Mouse (Mus musculus) large intestine, adult 2 months (tissue): Measurements from ENCODE around the gene Twnk. TPM values are rescaled to one million over a fixed set of nuclear protein-coding genes. Genes with fewer than 3 reads are reported as not detected.
A peak's percentile ranks its signal among the peaks of the same experiment; 100 is the strongest.

Source experiments
- DNase-seq: peaks from one replicate; pipeline ENCODE4 v3.0.0-alpha.2; 2012; ENCODE audit warnings: low read depth, low spot score
- WGBS: fragments of 180-500 bp; shearing (Covaris S2); methylation state at CpG from one replicate; pipeline ENCODE4 v1.1.7; 2018; 5-methylcytosine and 5-hydroxymethylcytosine counted together
- polyA plus RNA-seq: library from polyadenylated mRNA; depleted of rRNA; stranded (reverse); fragments of >200 nt; gene quantifications from 2 replicates; pipeline ENCODE4 v1.2.3, GENCODE M21; 2012; rRNA removed

Gene Twnk
- 10.2 and 11.4 TPM in 2 replicates for polyA plus RNA-seq

DNA sequence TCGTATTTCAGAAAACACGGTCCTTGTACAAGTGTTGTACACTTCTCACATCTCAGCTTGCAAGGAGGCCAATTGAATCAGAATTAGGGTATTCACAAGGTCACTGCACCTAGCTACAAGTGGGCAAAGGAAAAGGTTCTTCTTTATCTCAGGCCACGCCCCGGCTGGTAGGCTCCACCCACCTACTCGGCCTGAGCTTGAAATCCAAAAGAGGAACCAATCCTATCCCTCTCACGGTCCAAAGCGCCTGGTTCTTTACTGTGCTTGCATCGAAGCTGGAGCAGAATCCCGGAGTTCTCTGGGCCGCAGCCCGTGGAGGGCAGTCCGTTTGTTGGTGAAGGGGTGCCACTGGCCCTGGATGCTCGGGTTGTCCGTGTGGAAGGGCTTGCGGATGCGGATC is at the start of gene Twnk:
Gene Twnk (plus strand): TSS at position 220 of the 400 bp plus-strand sequence.
- no peak for DNase-seq
- WGBS, result 7% methylated on average over 16 of the region's 16 CpGs

DNA sequence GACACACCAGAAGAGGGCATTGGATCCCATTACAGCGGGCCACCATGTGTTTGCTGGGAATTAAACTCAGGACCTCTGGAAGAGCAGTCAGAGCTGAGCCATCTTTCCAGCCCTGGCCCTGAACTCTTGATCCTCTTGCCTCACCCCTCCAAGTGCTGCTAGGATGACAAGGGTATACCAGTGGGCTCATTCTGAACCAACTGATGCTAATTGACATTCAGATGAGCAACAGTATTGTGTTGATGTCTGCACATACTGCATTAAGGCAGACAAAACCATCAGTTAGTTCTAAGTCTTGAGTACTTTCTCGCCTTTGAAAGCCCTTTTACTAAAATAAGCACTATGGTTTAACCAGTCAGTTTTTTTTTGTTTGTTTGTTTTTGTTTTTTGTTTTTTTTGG is 45.8 kb upstream of the Twnk start:
- no peak for DNase-seq
- 95% methylated on average over 2 of the region's 2 CpGs for WGBS

DNA sequence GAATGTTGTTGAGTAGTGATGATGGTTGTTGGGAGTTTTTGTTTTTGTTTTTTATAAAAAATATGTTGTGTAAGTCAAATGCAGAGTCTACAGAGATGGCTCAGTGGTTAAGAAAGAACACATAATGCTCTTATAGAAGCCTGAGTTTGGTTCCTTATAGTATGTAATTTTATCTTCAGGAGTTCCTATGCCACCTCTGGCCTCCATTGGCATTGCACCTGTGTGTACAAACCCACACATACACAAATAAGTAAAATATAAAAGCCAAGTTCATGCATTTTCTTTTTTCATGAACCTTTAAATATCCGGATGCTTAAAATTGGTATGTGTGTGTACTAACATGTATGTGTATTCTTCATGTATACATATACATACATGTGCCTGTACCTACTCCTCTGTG is 39.5 kb upstream of the Twnk start:
- 95% methylated on average over 1 of the region's 1 CpGs for WGBS

DNA sequence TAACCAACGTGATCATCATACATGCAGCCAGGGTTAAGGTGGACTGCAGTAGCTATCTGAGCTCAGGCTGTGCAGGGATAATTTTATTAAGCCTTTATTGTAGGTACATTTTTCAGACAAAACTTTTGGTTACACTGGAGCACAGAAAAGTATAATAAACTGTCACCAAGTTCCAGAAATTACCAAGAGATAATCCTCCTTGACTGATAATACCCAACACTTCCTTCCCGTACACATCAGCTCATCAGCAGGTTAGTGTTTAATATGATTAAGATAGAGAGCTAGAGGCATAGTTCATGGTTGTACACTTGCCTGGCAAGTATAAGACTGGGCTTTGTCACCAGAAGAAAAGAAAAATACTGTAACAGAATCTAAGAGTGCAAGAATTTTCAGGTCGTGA is 37.1 kb upstream of the Twnk start:
- WGBS, result 87% methylated on average over 3 of the region's 3 CpGs
- DNase-seq, result no peak

More for the DNA sequence above, 39.5 kb upstream of the Twnk start:
- DNase-seq, result no peak

GRCm38 (mm10) chr19:44976636-44977035 is 28.8 kb upstream of the Twnk start:
- DNase-seq, result no peak
- WGBS, result 67% methylated on average over 6 of the region's 6 CpGs

DNA sequence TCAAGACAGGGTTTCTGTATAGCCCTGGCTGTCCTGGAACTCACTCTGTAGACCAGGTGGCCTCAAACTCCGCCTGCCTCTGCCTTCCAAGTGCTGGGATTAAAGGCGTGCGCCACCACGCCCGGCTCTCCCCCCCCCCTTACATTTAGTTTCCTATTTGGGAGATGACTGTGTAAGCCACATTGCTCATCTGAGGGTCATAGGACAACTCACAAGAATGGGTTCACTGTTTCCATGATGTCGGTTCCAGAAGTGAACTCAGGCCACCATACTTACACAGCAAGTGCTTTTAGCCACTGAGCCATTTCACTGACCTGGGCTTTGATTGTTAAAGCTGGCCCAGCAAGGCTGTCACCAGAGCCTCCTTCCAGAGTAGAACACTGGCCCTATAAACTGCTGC is 28.3 kb upstream of the Twnk start:
- WGBS, result 38% methylated on average over 6 of the region's 6 CpGs
- DNase-seq, result no peak

GRCm38 (mm10) chr19:44980787-44981186 is 24.7 kb upstream of the Twnk start:
- WGBS, result 74% methylated on average over 2 of the region's 2 CpGs
- DNase-seq, result no peak

GRCm38 (mm10) chr19:44982477-44983115 is 22.9 kb upstream of the Twnk start:
- WGBS, result 19% methylated on average over 7 of the region's 7 CpGs
- DNase-seq, result no peak

- no peak for DNase-seq
- 41% methylated on average over 6 of the region's 6 CpGs for WGBS
These were observed 22.1 kb upstream of the Twnk start for GRCm38 (mm10) chr19:44983366-44983765.

GRCm38 (mm10) chr19:44984420-44984819 is 21.0 kb upstream of the Twnk start:
- no peak for DNase-seq
- 71% methylated on average over 4 of the region's 4 CpGs for WGBS

GRCm38 (mm10) chr19:44985159-44985988 is 20.1 kb upstream of the Twnk start:
- 20% methylated on average over 5 of the region's 5 CpGs for WGBS
- DNase-seq, result no peak

DNA sequence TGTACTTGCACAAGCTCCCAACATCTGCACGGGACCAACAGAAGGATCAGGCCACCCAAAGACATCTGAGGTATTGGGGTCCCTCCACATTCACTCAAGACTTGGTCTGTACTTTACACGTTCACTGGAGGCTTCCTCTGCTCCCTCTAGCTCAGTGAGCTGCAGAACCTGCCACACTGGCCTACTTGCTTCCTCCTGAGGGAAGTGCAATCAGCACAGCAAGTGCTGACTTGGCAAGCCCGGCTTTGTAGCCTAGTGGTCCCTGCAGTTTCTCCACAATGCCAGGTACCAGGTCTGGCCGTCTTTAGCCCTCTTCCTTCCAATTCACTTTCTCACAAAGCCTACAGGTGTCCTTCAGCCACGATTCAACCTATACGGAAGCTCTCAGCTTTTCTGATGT is 18.5 kb upstream of the Twnk start:
- 32% methylated on average over 6 of the region's 6 CpGs for WGBS
- DNase-seq, result no peak

DNA sequence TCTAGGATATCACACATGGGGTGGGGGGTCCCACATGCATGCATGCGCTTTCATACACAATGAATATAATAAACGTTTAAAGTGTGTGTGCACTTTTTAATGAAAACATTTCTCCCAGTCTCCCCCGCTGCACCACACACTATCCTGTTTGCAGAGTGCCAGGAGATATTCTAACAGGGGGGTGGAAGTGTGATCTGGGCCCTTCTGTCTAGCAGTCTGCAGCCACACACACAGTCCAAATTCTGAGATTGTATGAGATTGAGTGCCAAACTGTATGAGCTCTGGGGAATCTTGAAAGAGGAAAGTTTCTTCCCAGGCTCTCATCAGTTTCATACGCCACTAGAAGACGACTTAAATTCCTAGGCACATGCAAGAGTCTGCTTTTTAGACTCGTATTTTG is 17.6 kb upstream of the Twnk start:
- 55% methylated on average over 6 of the region's 6 CpGs for WGBS
- DNase-seq, result no peak

DNA sequence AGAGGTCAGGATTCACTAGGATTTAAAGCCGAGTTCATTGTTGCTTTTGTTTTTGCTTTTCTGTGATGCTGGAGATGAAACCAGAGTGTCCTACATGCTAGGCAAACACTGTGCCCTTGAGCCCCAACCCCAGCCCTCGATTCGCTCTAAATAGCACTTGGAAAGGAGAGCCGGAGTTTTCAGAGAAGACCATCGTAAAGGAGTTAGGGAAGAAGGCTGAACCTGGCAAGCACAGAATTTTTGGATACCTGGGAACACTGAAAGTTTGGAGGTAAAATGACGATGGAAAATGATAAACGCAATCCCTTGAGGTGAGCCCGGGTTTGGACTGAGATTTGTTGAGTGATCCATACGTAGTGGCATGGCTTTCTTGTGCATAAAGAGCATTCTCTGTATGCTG is 17.1 kb upstream of the Twnk start:
- 27% methylated on average over 9 of the region's 9 CpGs for WGBS
- no peak for DNase-seq

GRCm38 (mm10) chr19:44988831-44989566 is 16.5 kb upstream of the Twnk start, which contains the start of gene Sema4g:
Gene Sema4g, plus strand, starts transcription at chr19:44989101.
- under 1% methylated on average over 58 of the region's 58 CpGs for WGBS
- DNase-seq, result no peak

- no peak for DNase-seq
- 10% methylated on average over 22 of the region's 22 CpGs for WGBS
These were observed 15.6 kb upstream of the Twnk start for GRCm38 (mm10) chr19:44989567-44990495.

DNA sequence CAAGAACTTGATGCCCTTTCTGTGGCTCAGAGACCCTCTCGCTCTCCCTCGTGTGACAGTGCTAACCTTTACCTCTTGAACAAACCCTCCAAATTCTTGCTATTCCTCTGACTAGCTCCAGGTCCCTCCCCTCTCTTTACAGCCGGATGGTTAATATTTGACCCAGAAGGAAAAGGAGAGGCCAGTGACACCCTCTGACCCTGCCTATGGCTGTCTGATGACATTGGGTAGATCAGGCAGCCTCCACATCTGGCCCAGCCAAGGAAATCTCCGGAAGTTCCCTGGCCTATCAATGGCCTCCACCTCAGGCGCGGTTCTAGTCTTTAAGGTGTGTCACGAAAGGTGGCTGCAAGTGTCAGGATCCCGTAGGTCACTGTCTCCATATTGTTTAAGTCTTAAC is 14.4 kb upstream of the Twnk start:
- DNase-seq, result peak; percentile 89
- WGBS, result 34% methylated on average over 8 of the region's 8 CpGs

GRCm38 (mm10) chr19:44992246-44992645 is 13.2 kb upstream of the Twnk start:
- 58% methylated on average over 7 of the region's 7 CpGs for WGBS
- no peak for DNase-seq

- DNase-seq, result no peak
- whole genome bisulfite sequencing, result 76% methylated on average over 7 of the region's 7 CpGs
These were observed 12.8 kb upstream of the Twnk start for GRCm38 (mm10) chr19:44992712-44993111.
